Mouse (Mus musculus) heart, embryonic 13.5 days (tissue): ENCODE results near the gene Tbc1d16. TPM values are rescaled to one million over a fixed set of nuclear protein-coding genes. Genes with fewer than 3 reads are reported as not detected.
"Not testable (repeated sequence)": the region's sequence is repeated elsewhere in the genome, so short reads cannot be mapped to it uniquely, and the experiment has no call there.

Experiments
- ATAC-seq: fragments of 200-750 bp; cut with Nextera tagmentation; 2 replicates; pipeline ENCODE4 v1.8.0; 2017; ENCODE audit warnings: moderate TSS enrichment; ENCODE audit not compliant: insufficient number of reproducible peaks, low FRiP score, low TSS enrichment; ENCODE audit errors: extremely low read depth
- H3K27ac ChIP-seq: fragments of 300-500 bp; sonication (generic); replicated peaks from 2 replicates; pipeline ENCODE4 v1.5.1; 2015; ENCODE audit warnings: moderate library complexity, mild to moderate bottlenecking, inconsistent platforms
- H3K27me3 ChIP-seq: fragments of 300-500 bp; sonication (generic); replicated peaks from 2 replicates; pipeline ENCODE4 v1.6.1; 2015; ENCODE audit warnings: mild to moderate bottlenecking, inconsistent platforms
- H3K36me3 ChIP-seq: fragments of 300-500 bp; sonication (generic); 2 replicates; pipeline ENCODE4 v1.6.1; 2015; ENCODE audit warnings: mild to moderate bottlenecking, inconsistent platforms
- H3K4me1 ChIP-seq: fragments of 300-500 bp; sonication (generic); 2 replicates; pipeline ENCODE4 v1.6.1; 2015; ENCODE audit warnings: inconsistent platforms
- H3K4me2 ChIP-seq: fragments of 300-500 bp; sonication (generic); 2 replicates; pipeline ENCODE4 v1.6.1; 2015; ENCODE audit warnings: inconsistent platforms, mild to moderate bottlenecking, moderate library complexity
- H3K4me3 ChIP-seq: fragments of 300-500 bp; sonication (generic); 2 replicates; pipeline ENCODE4 v1.5.1; 2015; ENCODE audit warnings: moderate library complexity, mild to moderate bottlenecking, inconsistent platforms
- H3K9ac ChIP-seq: fragments of 300-500 bp; sonication (generic); 2 replicates; pipeline ENCODE4 v1.6.1; 2015; ENCODE audit warnings: inconsistent platforms, mild to moderate bottlenecking, moderate library complexity
- H3K9me3 ChIP-seq: fragments of 300-500 bp; sonication (generic); 2 replicates; pipeline ENCODE4 v1.6.1; 2016; ENCODE audit warnings: inconsistent platforms
- WGBS: fragments of 180-500 bp; shearing (Covaris S2); methylation state at CpG from one replicate; pipeline ENCODE4 v1.1.7; 2015; ENCODE audit warnings: mixed read lengths; 5-methylcytosine and 5-hydroxymethylcytosine counted together
- polyA plus RNA-seq: library from polyadenylated mRNA; unstranded; fragments of >200 nt; fragmentation: Nextera tagmentation; extraction: Ambion mirVana; gene quantifications from 2 replicates; pipeline ENCODE4 v1.2.1, GENCODE M21; 2015

The Tbc1d16 gene
- 9.6 and 9.7 TPM in 2 replicates for polyA plus RNA-seq

DNA sequence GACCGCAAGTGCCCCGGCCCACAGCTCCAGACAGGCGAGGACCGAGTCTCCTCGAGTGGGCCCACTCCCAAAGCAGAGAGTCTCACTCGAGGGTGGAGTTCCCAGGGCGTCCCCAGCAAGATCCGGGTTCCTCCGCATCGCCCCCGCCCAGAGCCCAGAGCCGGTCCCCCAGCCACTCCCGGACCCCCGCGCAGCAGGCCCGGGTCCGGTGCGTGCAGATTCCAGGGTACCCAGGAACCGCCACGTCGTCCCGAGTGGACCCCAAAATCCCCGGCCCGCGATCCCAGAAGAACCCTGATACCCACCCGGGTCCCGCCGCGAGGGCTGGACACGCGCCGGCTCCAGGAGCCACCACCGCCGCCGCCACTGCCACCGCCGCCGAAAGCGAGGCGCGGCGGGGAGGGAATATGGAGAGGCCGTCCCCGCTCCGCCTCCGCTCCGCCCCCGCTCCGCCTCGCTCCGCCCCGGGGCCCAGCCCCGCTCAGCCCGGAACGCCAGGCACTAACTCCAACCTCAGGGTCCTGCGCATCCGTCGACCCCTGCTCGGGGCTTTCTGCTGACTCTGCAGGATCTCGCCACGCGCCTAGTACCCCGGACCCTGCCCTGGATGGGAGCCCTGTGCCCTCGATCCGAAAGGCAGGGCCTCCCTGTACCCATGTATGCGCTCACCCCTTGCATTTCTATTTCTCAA, at the start of gene Tbc1d16, which contains the start of gene Ccdc40:
Tbc1d16 (minus strand) TSS at position 409 of the 691 bp plus-strand sequence.
Ccdc40 (plus strand) TSS at position 482 of the 691 bp plus-strand sequence.
- Histone ChIP-seq H3K27ac (peak within 1 kb of the TSS; percentile 47), H3K4me3 (peak within 1 kb of the TSS; percentile 80), H3K9ac (peak within 1 kb of the TSS; percentile 91), H3K36me3 (no peaks in the 10 kb centered on the region), H3K4me2 (peak within 1 kb of the TSS; percentile 100), H3K27me3 (peaks cover 17% of the 10 kb centered on the region), H3K4me1 (peaks cover 39% of the 10 kb centered on the region), H3K9me3 (no peaks in the 10 kb centered on the region)
- peak; percentile 53; the same call in 1 of the 2 replicates for ATAC-seq
- WGBS, result under 1% methylated on average over 65 of the region's 66 CpGs

DNA sequence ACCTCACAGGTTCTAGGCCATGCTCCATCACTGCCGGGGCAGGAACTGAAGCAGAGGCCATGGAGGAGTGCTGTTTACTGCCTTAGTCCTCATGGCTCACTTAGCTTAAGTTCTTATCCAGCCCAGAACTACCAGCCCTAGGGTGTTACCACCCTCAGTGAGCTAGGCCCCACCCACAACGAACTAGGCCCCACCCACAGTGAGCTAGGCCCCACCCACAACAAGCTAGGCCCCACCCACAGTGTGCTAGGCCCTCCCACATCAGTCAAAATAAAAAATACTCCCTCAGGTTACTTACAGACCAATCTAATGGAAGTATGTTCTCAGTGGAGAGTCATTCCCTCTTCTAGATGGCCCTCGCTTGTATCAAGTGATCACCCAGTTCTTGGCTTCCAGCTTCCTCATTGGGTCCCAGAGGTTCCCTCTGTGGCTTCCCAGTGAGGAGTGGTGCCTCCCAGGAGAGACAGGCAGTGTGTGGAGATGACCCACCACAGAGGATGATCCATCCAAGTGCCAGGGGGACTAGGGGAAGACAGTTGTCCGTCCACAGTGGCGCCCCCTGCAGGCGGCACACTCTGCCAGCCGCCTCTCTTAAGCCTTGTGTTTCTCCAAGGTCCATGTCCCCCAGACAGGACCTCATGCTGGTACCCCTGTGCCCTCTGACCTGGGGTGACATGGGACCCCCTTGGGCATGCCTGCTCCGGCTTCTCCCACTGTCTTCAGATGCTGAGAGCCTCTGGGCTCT, 45.1 kb upstream of the Tbc1d16 start:
- Histone ChIP-seq H3K4me1 (peaks cover 15% of the 10 kb centered on the region), H3K4me3 (no peak overlapping the region), H3K27me3 (no peaks in the 10 kb centered on the region), H3K27ac (no peak overlapping the region), H3K9ac (no peak overlapping the region), H3K9me3 (no peaks in the 10 kb centered on the region), H3K36me3 (peaks cover 78% of the 10 kb centered on the region), H3K4me2 (no peak overlapping the region)
- ATAC-seq, result no peak
- WGBS, result 85% methylated on average over 8 of the region's 8 CpGs

DNA sequence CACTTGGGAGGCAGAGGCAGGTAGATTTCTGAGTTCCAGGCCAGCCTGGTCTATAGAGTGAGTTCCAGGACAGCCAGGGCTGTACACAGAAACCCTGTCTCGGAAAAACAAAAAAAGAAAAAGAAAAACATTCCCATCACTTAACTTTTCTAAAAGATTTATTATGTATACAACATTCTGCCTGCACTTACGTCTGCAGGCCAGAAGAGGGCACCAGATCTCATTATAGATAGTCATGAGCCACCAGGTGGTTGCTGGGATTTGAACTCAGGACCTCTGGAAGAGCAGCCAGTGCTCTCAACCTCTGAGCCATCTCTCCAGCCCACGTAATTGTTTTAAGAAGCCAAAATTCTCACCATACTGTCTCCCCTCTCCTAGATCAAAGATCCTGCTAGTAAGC, 44.2 kb upstream of the Tbc1d16 start:
- not testable (repeated sequence) for H3K9ac ChIP-seq, H3K4me2 ChIP-seq, H3K27me3 ChIP-seq, H3K9me3 ChIP-seq, ATAC-seq, H3K27ac ChIP-seq, H3K4me3 ChIP-seq
- peaks cover 69% of the 10 kb centered on the region for H3K36me3 ChIP-seq
- WGBS, result 70% methylated on average over 3 of the region's 3 CpGs
- peaks cover 19% of the 10 kb centered on the region for H3K4me1 ChIP-seq

DNA sequence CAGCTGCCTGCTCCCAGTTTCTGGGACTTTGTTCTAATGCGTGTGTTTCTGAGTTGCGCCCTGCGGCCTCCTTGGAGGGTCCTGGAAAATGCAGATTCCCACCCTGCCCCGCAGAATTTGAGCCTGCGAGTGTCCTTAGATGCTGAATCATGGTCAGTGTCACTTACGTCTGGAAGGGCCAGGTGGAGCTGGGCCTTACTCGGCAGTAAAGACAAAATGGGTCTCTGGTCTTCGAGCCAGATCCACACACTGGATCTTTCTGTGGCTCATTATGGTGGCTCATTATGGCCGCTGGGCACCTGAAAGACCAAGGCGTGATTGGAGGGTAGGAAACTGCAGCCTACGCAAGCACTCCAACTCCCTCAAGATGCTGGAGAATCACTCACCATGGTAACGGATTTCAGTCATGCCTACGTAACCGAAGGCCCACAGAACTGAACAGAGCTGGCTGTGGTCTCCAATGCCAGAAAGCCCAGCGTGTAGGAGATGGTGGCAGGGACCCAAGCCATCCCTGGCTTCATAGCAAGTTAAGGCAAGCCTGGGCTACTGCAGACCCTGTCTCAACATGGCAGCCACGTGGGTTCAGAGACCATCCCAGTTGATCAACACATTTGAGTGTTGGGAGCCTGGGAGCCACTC, 40.4 kb upstream of the Tbc1d16 start:
- peak overlapping the region; percentile 16; the same call in 1 of the 2 replicates for H3K27ac ChIP-seq
- WGBS, result 79% methylated on average over 16 of the region's 16 CpGs
- H3K4me2 ChIP-seq, result peak overlapping the region; percentile 77
- peak overlapping the region; percentile 85 for H3K9ac ChIP-seq
- ATAC-seq, result no peak
- peak overlapping the region; percentile 62 for H3K4me3 ChIP-seq
- no peaks in the 10 kb centered on the region for H3K27me3 ChIP-seq
- no peaks in the 10 kb centered on the region for H3K9me3 ChIP-seq
- H3K4me1 ChIP-seq, result peaks cover 25% of the 10 kb centered on the region
- H3K36me3 ChIP-seq, result peaks cover 38% of the 10 kb centered on the region

DNA sequence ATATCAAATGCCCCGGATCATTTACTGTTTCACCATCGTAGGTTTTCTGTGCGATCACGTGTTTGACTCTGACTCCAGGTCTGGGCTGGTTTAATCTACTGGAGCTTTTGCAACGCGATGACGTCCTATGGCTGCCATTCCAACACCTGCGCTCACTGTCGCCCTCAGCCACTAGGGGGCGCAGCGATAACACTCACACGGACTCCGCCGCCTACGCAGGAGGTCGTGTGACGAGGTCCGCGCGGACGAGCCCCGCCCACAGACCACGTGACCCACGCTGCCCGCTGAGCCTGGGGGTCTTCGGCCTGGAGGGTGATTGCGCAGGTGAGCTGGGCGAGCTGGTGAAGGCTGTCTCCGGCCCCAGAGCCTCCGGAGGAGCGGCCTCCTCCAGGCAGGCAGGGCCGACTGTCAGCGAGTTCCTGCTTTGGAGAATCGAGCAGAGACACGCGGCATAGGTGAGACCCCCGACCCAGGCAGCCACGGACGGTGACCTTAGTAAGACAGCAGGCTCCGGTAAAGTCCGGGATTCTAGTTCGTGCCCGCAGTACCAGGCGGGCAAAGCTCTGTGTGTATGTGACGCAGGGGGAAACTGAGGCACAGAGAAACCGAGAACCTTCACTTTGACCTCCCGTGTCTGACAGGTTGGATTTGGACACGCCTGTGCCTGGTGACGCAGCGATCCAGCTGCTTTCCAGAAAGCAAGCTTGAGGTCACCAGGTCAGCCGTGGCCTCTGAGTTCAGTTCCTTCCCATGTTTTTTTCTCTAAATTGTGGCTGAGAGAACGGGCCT, 39.7 kb upstream of the Tbc1d16 start, which contains the start of gene Gaa:
Gaa (plus strand) TSS at position 120 of the 789 bp plus-strand sequence.
- peak; percentile 78 for ATAC-seq
- Histone ChIP-seq H3K27me3 (no peaks in the 10 kb centered on the region), H3K4me3 (peak within 1 kb of the TSS; percentile 62), H3K27ac (peak within 1 kb of the TSS; percentile 16), H3K4me2 (peak within 1 kb of the TSS; percentile 77), H3K4me1 (peaks cover 25% of the 10 kb centered on the region), H3K36me3 (peaks cover 31% of the 10 kb centered on the region), H3K9me3 (no peaks in the 10 kb centered on the region), H3K9ac (peak within 1 kb of the TSS; percentile 85)
- 3% methylated on average over 52 of the region's 52 CpGs for WGBS

DNA sequence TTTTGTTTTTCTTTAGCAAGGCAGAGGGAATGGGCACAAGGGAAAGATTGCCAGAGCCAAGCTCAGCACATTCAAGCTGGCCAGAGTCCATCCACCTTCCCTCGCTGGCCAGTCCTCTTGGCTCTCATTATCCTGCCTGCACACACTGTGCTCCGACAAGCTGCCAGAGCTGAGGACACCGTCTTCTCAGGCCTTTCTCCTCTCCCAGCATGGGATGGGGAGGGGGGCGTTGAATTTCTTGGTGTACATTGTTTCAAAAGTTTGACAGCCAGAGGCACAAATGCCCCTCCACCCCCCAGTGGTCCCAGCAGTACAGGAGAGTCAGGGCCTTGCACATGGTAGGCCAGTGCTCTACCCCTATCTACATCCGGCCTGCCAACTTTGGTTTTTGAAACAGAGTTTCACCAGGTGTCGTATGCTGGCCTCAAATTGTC, 39.0 kb upstream of the Tbc1d16 start:
- peaks cover 24% of the 10 kb centered on the region for H3K36me3 ChIP-seq
- H3K9ac ChIP-seq, result peak overlapping the region; percentile 85
- H3K4me3 ChIP-seq, result peak overlapping the region; percentile 62; the same call in 1 of the 2 replicates
- H3K9me3 ChIP-seq, result no peaks in the 10 kb centered on the region
- H3K4me1 ChIP-seq, result peaks cover 25% of the 10 kb centered on the region
- peak overlapping the region; percentile 77 for H3K4me2 ChIP-seq
- H3K27ac ChIP-seq, result no peak overlapping the region
- no peaks in the 10 kb centered on the region for H3K27me3 ChIP-seq
- WGBS, result 41% methylated on average over 6 of the region's 6 CpGs
- no peak for ATAC-seq

DNA sequence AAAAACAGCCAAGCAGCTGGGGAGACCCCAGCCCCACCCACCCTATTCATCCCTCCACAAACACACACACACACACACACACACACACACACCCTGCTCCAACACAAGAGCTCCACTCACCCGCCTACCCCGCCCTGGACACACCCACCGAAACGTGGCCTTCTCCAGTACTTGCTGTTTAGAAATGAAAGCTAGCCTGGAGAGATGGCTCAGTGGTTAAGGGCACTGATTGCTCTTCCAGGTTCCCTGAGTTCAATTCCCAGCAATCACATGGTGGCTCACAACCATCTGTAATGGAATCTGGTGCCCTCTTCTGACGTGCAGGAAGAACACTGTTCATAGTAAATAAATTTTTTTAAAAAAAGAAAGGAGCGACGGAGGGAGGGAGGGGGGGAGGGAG, 37.5 kb upstream of the Tbc1d16 start:
- H3K27me3 ChIP-seq, result no peaks in the 10 kb centered on the region
- WGBS, result 78% methylated on average over 7 of the region's 7 CpGs
- no peak overlapping the region for H3K27ac ChIP-seq
- H3K9ac ChIP-seq, result no peak overlapping the region
- H3K9me3 ChIP-seq, result no peaks in the 10 kb centered on the region
- H3K4me1 ChIP-seq, result peaks cover 21% of the 10 kb centered on the region
- H3K36me3 ChIP-seq, result peaks cover 10% of the 10 kb centered on the region
- ATAC-seq, result no peak
- H3K4me2 ChIP-seq, result no peak overlapping the region
- H3K4me3 ChIP-seq, result no peak overlapping the region

DNA sequence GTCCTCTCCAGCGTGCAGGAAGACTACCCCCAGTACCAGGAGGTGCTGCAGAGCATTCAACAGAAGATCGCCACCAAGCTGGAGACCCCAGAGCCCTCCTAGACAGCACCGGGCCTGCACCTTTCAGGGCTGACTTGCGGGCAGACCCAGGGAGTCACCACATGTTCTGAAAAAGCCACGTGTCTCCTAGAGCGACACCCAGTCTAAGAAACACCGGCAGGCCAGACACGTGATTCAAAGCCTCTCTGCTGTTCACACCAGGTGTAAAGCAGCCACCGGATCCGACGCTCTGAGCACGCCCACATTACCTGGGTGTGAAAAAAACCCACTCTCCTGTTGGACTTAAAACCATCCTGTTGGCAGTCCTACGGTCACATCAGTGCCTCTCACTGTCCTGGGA, 36.1 kb upstream of the Tbc1d16 start:
- Histone ChIP-seq H3K36me3 (no peaks in the 10 kb centered on the region), H3K9ac (no peak overlapping the region), H3K27ac (no peak overlapping the region), H3K9me3 (no peaks in the 10 kb centered on the region), H3K27me3 (no peaks in the 10 kb centered on the region), H3K4me3 (no peak overlapping the region), H3K4me2 (no peak overlapping the region), H3K4me1 (peaks cover 17% of the 10 kb centered on the region)
- WGBS, result 83% methylated on average over 13 of the region's 13 CpGs
- no peak for ATAC-seq

DNA sequence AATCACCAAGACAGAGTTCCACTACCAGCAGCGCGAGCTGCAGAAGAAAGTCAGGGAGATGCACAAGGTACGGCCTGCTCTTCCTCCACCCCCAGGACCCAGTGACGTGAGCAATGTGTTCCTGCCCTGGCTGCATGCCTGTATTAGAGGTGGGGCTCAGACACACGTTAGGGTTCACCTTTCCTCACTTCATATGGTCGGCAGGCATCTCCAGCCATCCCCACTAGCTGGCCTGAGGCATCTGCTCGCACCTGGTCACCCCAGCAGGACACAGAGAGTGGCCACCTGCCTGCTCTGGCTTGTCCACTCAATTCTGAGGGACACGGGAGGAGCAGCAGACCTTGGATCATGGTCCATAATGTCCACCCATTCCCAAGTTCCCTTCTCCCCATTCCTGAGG, 31.7 kb upstream of the Tbc1d16 start:
- Histone ChIP-seq H3K27ac (no peak overlapping the region), H3K27me3 (no peaks in the 10 kb centered on the region)
- 83% methylated on average over 8 of the region's 8 CpGs for WGBS

DNA sequence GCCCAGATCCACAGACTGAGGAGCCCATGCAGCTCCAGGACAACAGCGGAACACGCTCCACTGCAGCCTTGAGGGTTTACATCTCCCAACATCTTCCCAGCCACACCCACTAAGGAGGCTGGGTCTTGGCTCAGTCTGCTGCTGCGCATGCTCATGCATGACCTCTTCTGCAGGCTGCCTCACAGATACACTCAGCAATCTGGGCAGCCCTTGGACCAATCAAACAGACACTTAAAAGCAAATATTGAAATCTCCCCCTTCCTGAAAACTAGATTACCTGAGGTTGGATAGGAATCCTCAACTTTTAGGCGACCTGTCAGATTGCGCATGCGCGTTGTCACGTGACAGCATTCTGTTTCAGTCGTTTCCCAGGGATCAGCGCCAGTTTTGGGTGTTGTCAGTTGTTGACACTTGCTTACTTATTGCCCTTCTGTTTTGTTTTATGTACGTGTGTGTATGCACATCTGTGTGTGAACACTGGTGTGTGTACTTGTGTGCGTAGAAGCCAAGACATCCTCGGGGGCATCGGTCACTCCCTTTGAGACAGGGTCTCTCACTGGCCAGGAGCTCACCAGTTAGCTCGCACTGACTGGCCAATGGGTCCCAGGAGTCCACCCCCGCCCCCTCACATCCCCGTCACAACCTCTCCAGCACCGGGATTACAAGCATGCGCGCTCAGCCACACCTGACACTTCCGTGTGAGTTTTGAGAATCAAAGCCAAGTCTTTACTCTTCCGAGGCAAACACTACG, 30.4 kb upstream of the Tbc1d16 start:
- H3K9ac ChIP-seq, result peak overlapping the region; percentile 67
- WGBS, result 65% methylated on average over 23 of the region's 23 CpGs

More for the DNA sequence above, 31.7 kb upstream of the Tbc1d16 start:
- Histone ChIP-seq H3K4me2 (no peak overlapping the region), H3K4me1 (no peaks in the 10 kb centered on the region), H3K9me3 (no peaks in the 10 kb centered on the region), H3K9ac (no peak overlapping the region), H3K36me3 (no peaks in the 10 kb centered on the region), H3K4me3 (no peak overlapping the region)
- no peak for ATAC-seq

More for the DNA sequence above, 30.4 kb upstream of the Tbc1d16 start:
- Histone ChIP-seq H3K9me3 (no peaks in the 10 kb centered on the region), H3K4me3 (peak overlapping the region; percentile 41), H3K4me2 (peak overlapping the region; percentile 64), H3K36me3 (no peaks in the 10 kb centered on the region), H3K4me1 (no peaks in the 10 kb centered on the region), H3K27ac (no peak overlapping the region; the same call in 1 of the 2 replicates), H3K27me3 (no peaks in the 10 kb centered on the region; the same call in 1 of the 2 replicates)
- ATAC-seq, result 0 out of 2 replicates have a peak, but pooled peaks have one; percentile 47
